Mouse (Mus musculus) bone marrow macrophage, adult 2 months (primary cell): ENCODE measurements around the gene Rin3.

ENCODE experiments used
- CTCF ChIP-seq: IDR thresholded peaks from 2 replicates; pipeline ENCODE4 v1.5.1; 2012; ENCODE audit warnings: low read depth, mild to moderate bottlenecking, low read length, moderate library complexity
- POLR2A ChIP-seq: IDR thresholded peaks from 2 replicates; pipeline ENCODE4 v1.6.1; 2012; ENCODE audit warnings: mild to moderate bottlenecking, low read depth, low read length, borderline replicate concordance

DNA sequence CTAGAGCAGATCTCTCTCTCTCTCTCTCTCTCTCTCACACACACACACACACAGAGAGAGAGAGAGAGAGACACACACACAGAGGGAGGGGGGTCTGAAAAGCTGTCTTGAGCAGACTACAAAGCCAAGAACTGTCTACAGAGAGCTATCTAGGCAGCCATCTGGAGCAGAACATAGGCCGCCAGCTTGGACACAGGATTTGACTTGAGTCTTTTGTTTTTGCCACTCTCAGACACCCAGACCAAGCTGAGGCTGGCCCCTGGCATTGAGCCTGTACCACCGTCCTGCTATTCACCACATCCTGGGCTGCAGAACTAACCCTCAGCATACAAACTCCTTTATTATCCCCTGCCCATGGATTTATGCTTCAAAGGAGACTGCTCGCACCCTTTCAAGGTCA is 136.7 kb downstream of the Rin3 start:
- TF ChIP-seq POLR2A = no peak
- TF ChIP-seq CTCF = no peak
